Mouse (Mus musculus): ENCODE results near the gene Mrpl36.

Gene Mrpl36

GRCm38 (mm10) chr13:73347171-73347570 is 18.9 kb downstream of the Mrpl36 start:
- DNase-seq = no peak

- DNase-seq = no peak
These were observed 19.8 kb downstream of the Mrpl36 start for GRCm38 (mm10) chr13:73347922-73348650.

DNA sequence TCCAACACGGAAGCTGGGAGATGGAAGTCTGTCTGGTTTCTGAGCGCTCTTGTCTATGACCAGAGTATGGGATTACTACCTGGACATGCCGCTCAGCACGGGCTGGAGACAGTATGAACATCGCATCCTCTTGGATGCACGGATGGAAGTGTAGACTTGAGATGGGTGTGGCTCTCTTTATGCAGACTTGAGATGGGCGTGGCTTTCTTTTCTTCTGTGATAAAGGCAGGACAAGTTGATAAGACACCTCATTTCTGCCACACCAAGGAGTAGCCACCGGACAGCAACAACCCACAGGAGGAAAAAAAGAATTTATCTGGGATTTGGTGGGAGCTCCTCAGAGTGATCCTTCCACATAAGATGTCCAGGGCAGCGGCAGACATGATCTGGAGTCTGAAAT is 22.4 kb downstream of the Mrpl36 start:
- DNase-seq = no peak

DNA sequence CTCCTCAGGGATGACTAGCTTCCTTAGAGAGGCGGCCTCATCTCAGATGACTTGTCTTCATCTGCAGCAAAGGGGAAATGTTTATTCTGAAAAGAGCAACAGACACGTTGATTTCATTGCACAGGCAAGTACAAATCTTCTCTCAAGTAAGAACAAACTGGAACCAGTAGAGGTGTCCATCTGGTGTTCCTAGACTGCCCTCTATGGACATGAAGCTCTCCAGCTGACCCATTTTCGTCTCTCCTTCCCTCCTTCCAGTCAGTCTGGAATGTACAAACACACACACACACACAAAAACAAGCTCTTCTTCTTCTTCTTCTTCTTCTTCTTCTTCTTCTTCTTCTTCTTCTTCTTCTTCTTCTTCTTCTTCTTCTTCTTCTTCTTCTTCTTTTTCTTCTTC is 23.6 kb downstream of the Mrpl36 start:
- DNase-seq = peak; percentile 20 to 22

GRCm38 (mm10) chr13:73352491-73352890 is 24.2 kb downstream of the Mrpl36 start:
- DNase-seq = no peak

- no peak for DNase-seq
These were observed 28.8 kb downstream of the Mrpl36 start for GRCm38 (mm10) chr13:73357106-73357505.

GRCm38 (mm10) chr13:73373367-73373766 is 45.1 kb downstream of the Mrpl36 start:
- no peak for DNase-seq

DNA sequence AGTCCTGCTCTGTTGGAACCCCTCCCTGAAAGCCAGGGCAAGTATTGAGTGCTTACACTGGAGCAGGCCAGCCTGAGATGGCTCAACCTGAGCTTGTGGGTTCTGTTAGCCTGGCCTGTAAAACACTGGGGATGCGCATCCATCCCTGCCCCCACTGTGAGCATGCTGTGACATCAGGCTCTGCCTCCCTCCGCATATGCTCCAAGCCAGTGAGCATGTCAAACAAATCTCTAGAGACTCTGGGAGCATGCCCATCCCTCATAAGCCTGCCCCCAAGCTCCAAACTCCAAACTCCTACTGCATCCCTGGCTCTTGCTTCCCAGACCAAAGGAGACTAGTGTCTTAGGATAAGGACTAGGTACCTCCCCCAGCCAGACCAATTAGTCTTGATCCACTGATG is 46.3 kb downstream of the Mrpl36 start:
- no peak for DNase-seq

DNA sequence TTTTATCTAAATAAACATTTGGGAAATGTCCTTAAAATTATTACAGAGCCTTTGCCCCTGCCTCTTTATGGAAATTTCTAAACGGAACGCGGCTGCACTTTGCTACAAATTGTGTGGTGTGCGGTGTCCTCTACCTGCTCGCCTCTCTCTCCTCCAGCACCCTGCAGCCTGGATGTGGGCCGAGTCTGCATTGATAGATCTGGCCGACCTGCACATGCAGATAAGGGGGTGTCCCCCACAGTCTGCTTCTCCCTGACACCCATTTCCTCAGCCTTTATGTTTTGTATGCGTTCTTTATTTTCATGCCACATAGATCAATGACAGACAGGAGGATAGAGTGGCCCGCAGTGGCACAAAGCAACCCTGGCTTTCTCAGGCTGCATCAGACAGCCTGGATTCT is 49.3 kb downstream of the Mrpl36 start:
- DNase-seq = no peak
